Mouse (Mus musculus) v-Abl transformed pro-B cells (cell line): Measurements from ENCODE around the gene Tmem178b.

ENCODE experiments used
- in situ Hi-C, 2 experiments: fragments of 400-800 bp; cut with MboI; formaldehyde crosslinking; loops; one replicate each; pipeline ENCODE4 v1.15.1; 2025; ENCODE audit not compliant: unreplicated experiment in 2 of 2

Gene Tmem178b

GRCm38 (mm10) chr6:40235793-40236470 lies 362.9 kb downstream of the Tmem178b start:
- in situ Hi-C loops, result loop anchor here (5.0 to 10.0 kb wide), 4 partner anchors 156 to 771 kb away; no protein-coding TSS in a partner anchor

- in situ Hi-C loops, result loop anchor here (5.0 to 10.0 kb wide), 4 partner anchors 155 to 772 kb away; no protein-coding TSS in a partner anchor
Measured at GRCm38 (mm10) chr6:40236841-40237765, 364.0 kb downstream of the Tmem178b start.

GRCm38 (mm10) chr6:40238857-40239256 lies 365.8 kb downstream of the Tmem178b start:
- in situ Hi-C loops, result loop anchor here (5.0 to 10.0 kb wide), 4 partner anchors 153 to 774 kb away; no protein-coding TSS in a partner anchor

GRCm38 (mm10) chr6:40240671-40241070 lies 367.6 kb downstream of the Tmem178b start:
- in situ Hi-C loops, result no loop called here

- in situ Hi-C loops, result no loop called here
Measured at GRCm38 (mm10) chr6:40247398-40247946, 374.4 kb downstream of the Tmem178b start.

DNA sequence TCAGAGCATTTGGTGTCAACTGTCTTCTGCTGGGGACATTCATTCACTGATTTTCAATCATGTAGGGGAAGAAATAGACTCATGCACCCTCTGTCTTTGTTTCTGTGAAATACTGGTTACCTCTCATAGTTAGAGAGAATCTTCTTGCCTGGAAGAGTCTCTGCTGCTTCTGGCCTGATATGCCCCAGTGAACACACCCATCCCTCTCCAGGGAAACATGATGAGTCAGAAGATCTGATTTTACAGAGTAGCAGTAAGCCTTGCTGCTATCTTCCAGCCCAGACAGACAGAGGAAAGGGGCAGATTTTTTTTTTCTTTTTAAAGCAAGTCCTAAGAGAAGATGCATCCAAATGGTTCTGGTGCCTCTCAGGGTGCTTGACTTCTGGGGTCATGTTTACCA lies 376.9 kb downstream of the Tmem178b start:
- in situ Hi-C loops, result no loop called here

DNA sequence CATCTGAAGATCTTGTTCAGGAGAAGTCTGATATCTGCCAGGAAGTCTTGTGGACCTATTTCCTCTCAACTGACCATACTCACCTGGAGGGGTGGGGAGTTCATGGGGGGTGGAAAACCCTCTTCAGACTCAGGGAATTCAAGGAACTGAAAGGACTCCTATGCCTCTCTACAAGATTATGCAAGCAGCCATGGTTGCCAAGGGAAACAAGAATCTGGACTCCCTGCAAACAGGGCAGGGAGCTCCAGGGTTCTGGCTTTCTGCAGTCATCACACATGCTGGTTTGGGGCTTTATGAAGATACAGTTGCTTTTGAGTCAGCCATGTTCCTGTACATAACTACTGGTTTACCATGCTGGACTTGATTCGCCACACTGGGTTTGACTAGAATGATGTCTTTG lies 390.6 kb downstream of the Tmem178b start:
- in situ Hi-C loops, result no loop called here

GRCm38 (mm10) chr6:40300707-40301106 lies 427.6 kb downstream of the Tmem178b start:
- in situ Hi-C loops, result no loop called here

DNA sequence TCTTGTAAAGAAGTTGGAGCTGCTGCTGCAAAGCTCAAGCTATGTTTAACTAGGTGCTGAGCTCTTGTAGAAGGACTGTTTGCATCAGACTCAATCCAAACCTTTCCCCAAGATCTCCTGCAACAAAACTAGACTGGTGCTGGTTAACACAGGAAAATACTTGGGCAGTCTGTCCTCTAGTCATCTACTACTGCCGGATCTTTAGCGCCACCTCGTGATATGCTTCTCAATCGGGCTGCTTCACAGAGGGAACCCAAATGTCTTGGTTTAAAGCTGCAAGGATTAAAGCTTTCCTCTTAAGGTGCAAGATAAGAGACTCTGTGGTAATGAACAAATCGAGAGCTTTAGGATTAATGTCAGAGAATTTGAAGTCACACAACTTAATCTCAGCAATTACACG lies 430.3 kb downstream of the Tmem178b start:
- in situ Hi-C loops, result no loop called here
